Mouse (Mus musculus) cortical plate, adult 2 months (tissue): ENCODE measurements around the gene Insr. TPM values are rescaled to one million over a fixed set of nuclear protein-coding genes. Genes with fewer than 3 reads are reported as not detected.

Experiments used
- H3K27ac ChIP-seq: fragments of 200-500 bp; 2 replicates; pipeline ENCODE4 v1.5.1; 2012; ENCODE audit warnings: low read length, control low read depth, inconsistent platforms; ENCODE audit not compliant: insufficient read depth
- H3K4me1 ChIP-seq: fragments of 200-500 bp; 2 replicates; pipeline ENCODE4 v1.6.1; 2011; ENCODE audit warnings: low read length; ENCODE audit not compliant: control insufficient read depth, insufficient read depth
- H3K4me3 ChIP-seq: fragments of 200-500 bp; 2 replicates; pipeline ENCODE4 v1.5.1; 2011; ENCODE audit warnings: mild to moderate bottlenecking, low read length, control low read depth; ENCODE audit not compliant: insufficient read depth
- CTCF ChIP-seq: fragments of 200-500 bp; IDR thresholded peaks from 2 replicates; pipeline ENCODE4 v1.5.1; 2011; ENCODE audit warnings: mild to moderate bottlenecking, control low read depth, low read length; ENCODE audit not compliant: insufficient read depth; ENCODE audit errors: extremely low read depth
- POLR2A ChIP-seq: fragments of 200-500 bp; IDR thresholded peaks from 2 replicates; pipeline ENCODE4 v1.6.1; 2011; ENCODE audit warnings: mild to moderate bottlenecking, low read length, control low read depth; ENCODE audit not compliant: insufficient read depth; ENCODE audit errors: extremely low read depth
- polyA plus RNA-seq: library from polyadenylated mRNA; depleted of rRNA; stranded (reverse); fragments of >200 nt; gene quantifications from 2 replicates; pipeline ENCODE4 v1.2.3, GENCODE M21; 2012

Gene Insr
- polyA plus RNA-seq, 1 experiment: 15.1 TPM

- H3K4me3 ChIP-seq: no peak overlapping the region
- TF ChIP-seq CTCF: no peak
- no peak for TF ChIP-seq POLR2A
- H3K4me1 ChIP-seq: no peaks in the 10 kb centered on the region; the same call in none of the 2 replicates
- no peak overlapping the region; the same call in 1 of the 2 replicates for H3K27ac ChIP-seq
Measured at GRCm38 (mm10) chr8:3256147-3256940, 23.1 kb downstream of the Insr start.

DNA sequence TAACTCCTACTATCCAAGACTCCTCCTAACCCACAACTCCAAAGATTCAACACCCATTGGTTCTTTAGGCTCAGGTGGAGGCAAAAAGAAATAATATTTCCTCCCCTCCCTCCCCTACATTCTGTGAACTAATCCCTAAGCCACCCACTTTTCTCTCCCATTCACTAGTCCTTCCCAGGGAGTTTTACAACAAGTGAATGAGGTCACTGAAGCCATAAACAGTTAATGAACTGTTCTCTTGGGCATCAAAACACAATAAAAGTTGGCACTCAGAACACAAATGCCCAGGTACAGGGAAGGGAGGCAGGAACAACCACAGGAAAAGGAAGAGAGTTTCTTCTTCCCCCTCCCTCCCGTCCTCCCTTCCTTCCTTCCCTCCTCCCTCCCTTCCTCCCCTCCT, 24.1 kb downstream of the Insr start:
- no peak overlapping the region for H3K4me3 ChIP-seq
- H3K4me1 ChIP-seq: no peaks in the 10 kb centered on the region; the same call in none of the 2 replicates
- no peak overlapping the region for H3K27ac ChIP-seq
- TF ChIP-seq CTCF (no peak), POLR2A (no peak)

DNA sequence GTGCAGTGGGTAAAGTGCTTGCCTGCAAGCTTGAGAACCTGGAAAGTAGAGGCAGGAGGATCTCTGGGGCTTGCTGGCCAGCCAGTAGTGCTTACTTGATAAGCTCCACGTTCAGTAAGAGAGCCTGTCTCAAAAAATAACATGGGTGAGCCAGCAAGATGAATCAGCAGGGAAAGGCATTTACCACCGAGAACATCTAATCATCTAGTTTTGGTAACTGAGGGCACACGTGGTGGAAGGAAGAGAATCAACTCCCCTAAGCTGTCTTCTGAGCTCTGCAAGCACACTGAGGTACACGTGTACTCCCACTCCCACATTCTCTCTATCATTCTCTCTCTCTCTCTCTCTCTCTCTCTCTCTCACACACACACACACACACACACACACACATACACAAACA, 26.2 kb downstream of the Insr start:
- H3K27ac ChIP-seq: no peak overlapping the region
- peaks cover 2% of the 10 kb centered on the region for H3K4me1 ChIP-seq
- H3K4me3 ChIP-seq: no peak overlapping the region
- no peak for TF ChIP-seq CTCF
- no peak for TF ChIP-seq POLR2A

- H3K27ac ChIP-seq: no peak overlapping the region
- peaks cover 2% of the 10 kb centered on the region for H3K4me1 ChIP-seq
- TF ChIP-seq POLR2A: no peak
- no peak for TF ChIP-seq CTCF
- H3K4me3 ChIP-seq: no peak overlapping the region
Measured at GRCm38 (mm10) chr8:3252665-3253064, 26.8 kb downstream of the Insr start.

DNA sequence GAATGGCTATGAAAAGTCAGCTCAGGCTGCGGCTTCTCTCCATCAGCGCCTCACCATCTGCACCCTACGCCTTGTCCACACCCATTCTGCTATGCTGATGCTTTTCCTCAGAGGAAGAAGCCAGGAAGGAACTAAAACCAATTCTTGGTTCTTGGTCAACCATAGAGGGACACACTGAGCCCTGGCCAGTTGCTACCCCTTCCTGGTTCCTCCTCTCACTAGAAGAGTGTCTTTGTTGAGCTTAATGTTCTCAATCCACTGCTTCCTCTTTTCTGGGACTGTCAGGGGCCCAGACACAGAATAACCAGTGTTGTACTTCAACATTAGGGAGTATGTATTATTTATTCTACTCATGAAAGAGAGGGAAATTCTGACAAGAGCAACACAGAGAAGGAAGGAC, 28.3 kb downstream of the Insr start:
- Histone ChIP-seq H3K4me3 (no peak overlapping the region), H3K27ac (no peak overlapping the region), H3K4me1 (peaks cover 2% of the 10 kb centered on the region; the same call in 1 of the 2 replicates)
- no peak for TF ChIP-seq POLR2A
- TF ChIP-seq CTCF: no peak

DNA sequence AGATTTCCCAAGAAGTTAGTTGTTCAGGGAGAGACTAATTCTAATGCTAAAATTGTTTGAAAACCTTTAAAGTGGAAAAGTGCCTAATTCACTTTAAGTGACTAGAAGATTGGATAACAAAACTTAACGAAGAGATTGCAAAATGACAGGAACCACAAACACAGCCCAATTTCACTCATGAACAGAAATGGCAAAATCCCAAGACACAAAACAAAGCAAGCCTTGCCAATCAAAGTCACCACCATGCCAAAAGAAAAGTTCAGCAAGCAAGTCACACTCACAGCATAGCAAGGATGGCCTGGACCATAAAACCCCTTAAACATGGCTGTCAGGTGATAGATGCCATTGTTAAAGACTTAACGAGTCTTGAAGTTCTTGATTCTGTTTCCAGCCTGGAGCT, 29.5 kb downstream of the Insr start:
- TF ChIP-seq POLR2A: no peak
- no peak for TF ChIP-seq CTCF
- H3K4me1 ChIP-seq: peaks cover 2% of the 10 kb centered on the region; the same call in 1 of the 2 replicates
- H3K27ac ChIP-seq: no peak overlapping the region
- H3K4me3 ChIP-seq: no peak overlapping the region

- TF ChIP-seq CTCF (no peak), POLR2A (no peak)
- H3K4me1 ChIP-seq: peaks cover 2% of the 10 kb centered on the region; the same call in 1 of the 2 replicates
- H3K27ac ChIP-seq: no peak overlapping the region
- no peak overlapping the region for H3K4me3 ChIP-seq
Measured at GRCm38 (mm10) chr8:3248704-3249103, 30.7 kb downstream of the Insr start.

GRCm38 (mm10) chr8:3247129-3247528, 32.3 kb downstream of the Insr start:
- no peak overlapping the region for H3K4me3 ChIP-seq
- H3K27ac ChIP-seq: no peak overlapping the region
- peaks cover 2% of the 10 kb centered on the region; the same call in 1 of the 2 replicates for H3K4me1 ChIP-seq
- TF ChIP-seq POLR2A: no peak
- TF ChIP-seq CTCF: no peak

- Histone ChIP-seq H3K27ac (no peak overlapping the region), H3K4me3 (no peak overlapping the region), H3K4me1 (no peaks in the 10 kb centered on the region)
- TF ChIP-seq POLR2A (no peak), CTCF (no peak)
Measured at GRCm38 (mm10) chr8:3243229-3243628, 36.2 kb downstream of the Insr start.

GRCm38 (mm10) chr8:3240725-3241124, 38.7 kb downstream of the Insr start:
- no peak for TF ChIP-seq CTCF
- TF ChIP-seq POLR2A: no peak

More at GRCm38 (mm10) chr8:3240725-3241124, 38.7 kb downstream of the Insr start:
- peaks cover 3% of the 10 kb centered on the region for H3K4me1 ChIP-seq
- no peak overlapping the region for H3K27ac ChIP-seq
- H3K4me3 ChIP-seq: no peak overlapping the region
